Mouse (Mus musculus) MEL (cell line): ENCODE results near the gene Fnbp1l. TPM values are rescaled to one million over a fixed set of nuclear protein-coding genes. Genes with fewer than 3 reads are reported as not detected.

ENCODE experiments used
- DNase-seq: peaks from one replicate; pipeline ENCODE4 v3.0.0; 2011; ENCODE audit warnings: low read depth, low spot score
- H3K27ac ChIP-seq: 2 replicates; pipeline ENCODE4 v1.5.1; 2012; ENCODE audit warnings: low read depth, mild to moderate bottlenecking, control low read depth, low read length, moderate library complexity; ENCODE audit not compliant: control insufficient read depth
- H3K27me3 ChIP-seq, 2 experiments: fragments of 150-350 bp in 1 of 2; sonication (generic) in 1 of 2; 2 replicates each; pipeline ENCODE4 v1.6.1; 2012; ENCODE audit warnings: low read length in 2 of 2, mild to moderate bottlenecking in 2 of 2, improper control_type of control experiment in 1 of 2, moderate library complexity in 1 of 2; ENCODE audit not compliant: insufficient read depth in 2 of 2, control insufficient read depth in 1 of 2
- H3K36me3 ChIP-seq, 2 experiments: 2 replicates each; pipeline ENCODE4 v1.6.1; 2012 to 2014; ENCODE audit warnings: low read length in 2 of 2, improper control_type of control experiment in 1 of 2, inconsistent platforms in 1 of 2, mild to moderate bottlenecking in 1 of 2; ENCODE audit not compliant: insufficient read depth in 2 of 2, control insufficient read depth in 1 of 2
- H3K4me1 ChIP-seq, 2 experiments: fragments of 150-350 bp in 1 of 2; sonication (generic) in 1 of 2; 2 replicates each; pipeline ENCODE4 v1.6.1; 2012; ENCODE audit warnings: low read length in 2 of 2, improper control_type of control experiment in 1 of 2, mild to moderate bottlenecking in 1 of 2; ENCODE audit not compliant: insufficient read depth in 2 of 2, control insufficient read depth in 1 of 2
- H3K4me3 ChIP-seq, 2 experiments: fragments of 150-350 bp in 1 of 2; sonication (generic) in 1 of 2; 2 replicates each; pipeline ENCODE4 v1.5.1; 2012; ENCODE audit warnings: low read depth in 2 of 2, low read length in 2 of 2, mild to moderate bottlenecking in 2 of 2, moderate library complexity in 2 of 2, control low read depth in 1 of 2, improper control_type of control experiment in 1 of 2; ENCODE audit not compliant: control insufficient read depth in 1 of 2, insufficient read depth in 1 of 2
- H3K79me2 ChIP-seq: 2 replicates; pipeline ENCODE4 v1.6.1; 2012; ENCODE audit warnings: mild to moderate bottlenecking, low read length, moderate library complexity; ENCODE audit not compliant: control insufficient read depth, poor library complexity, insufficient read depth
- H3K9ac ChIP-seq: 2 replicates; pipeline ENCODE4 v1.6.1; 2012; ENCODE audit warnings: low read depth, mild to moderate bottlenecking, control low read depth, low read length, moderate library complexity; ENCODE audit not compliant: control insufficient read depth, poor library complexity, severe bottlenecking
- H3K9me3 ChIP-seq: fragments of 150-350 bp; sonication (generic); replicated peaks from 2 replicates; pipeline ENCODE4 v1.6.1; 2012; ENCODE audit warnings: mild to moderate bottlenecking, low read length, improper control_type of control experiment, moderate library complexity; ENCODE audit not compliant: insufficient read depth
- E2F4 ChIP-seq: IDR thresholded peaks from 2 replicates; pipeline ENCODE4 v1.6.1; 2011; ENCODE audit warnings: low read depth, low read length, improper control_type of control experiment, borderline replicate concordance
- EP300 ChIP-seq, 2 experiments: IDR thresholded peaks; 2 replicates each; pipeline ENCODE4 v1.6.1; 2011; ENCODE audit warnings: improper control_type of control experiment in 2 of 2, low read length in 2 of 2, low read depth in 1 of 2, mild to moderate bottlenecking in 1 of 2
- ETS1 ChIP-seq: IDR thresholded peaks from 2 replicates; pipeline ENCODE4 v1.6.1; 2012; ENCODE audit warnings: low read depth, mild to moderate bottlenecking, inconsistent platforms, low read length, improper control_type of control experiment, moderate library complexity
- GATA1 ChIP-seq: IDR thresholded peaks from 2 replicates; pipeline ENCODE4 v1.6.1; 2011; ENCODE audit warnings: low read depth, low read length, improper control_type of control experiment
- HCFC1 ChIP-seq: IDR thresholded peaks from 2 replicates; pipeline ENCODE4 v1.6.1; 2012; ENCODE audit warnings: low read depth, mild to moderate bottlenecking, inconsistent platforms, low read length, improper control_type of control experiment, moderate library complexity
- MXI1 ChIP-seq: IDR thresholded peaks from 2 replicates; pipeline ENCODE4 v1.6.1; 2011; ENCODE audit warnings: mild to moderate bottlenecking, low read depth, low read length, improper control_type of control experiment
- RCOR1 ChIP-seq: IDR thresholded peaks from 2 replicates; pipeline ENCODE4 v1.6.1; 2012; ENCODE audit warnings: low read depth, mild to moderate bottlenecking, inconsistent platforms, low read length, improper control_type of control experiment
- SMC3 ChIP-seq: IDR thresholded peaks from 2 replicates; pipeline ENCODE4 v1.6.1; 2011; ENCODE audit warnings: low read depth, low read length, improper control_type of control experiment
- ZKSCAN1 ChIP-seq: IDR thresholded peaks from 2 replicates; pipeline ENCODE4 v1.6.1; 2012; ENCODE audit warnings: low read depth, mild to moderate bottlenecking, inconsistent platforms, low read length, improper control_type of control experiment, moderate library complexity
- polyA plus RNA-seq, 2 experiments: library from polyadenylated mRNA; stranded (reverse) in 1 of 2; unstranded in 1 of 2; fragments of >175 nt in 1 of 2; fragments of >200 nt in 1 of 2; gene quantifications; 2 replicates each; pipeline versions ENCODE4 v1.2.1 to v1.2.4; 2012; ENCODE audit warnings: low replicate concordance in 2 of 2, low read depth in 1 of 2; ENCODE audit not compliant: insufficient read length in 2 of 2, insufficient read depth in 1 of 2, missing spikeins in 1 of 2
- total RNA-seq: library from RNA; depleted of rRNA; stranded (reverse); fragments of 300-350 nt; gene quantifications from 2 replicates; pipeline ENCODE4 v1.2.3, GENCODE M21; 2012; rRNA removed

Gene Fnbp1l
- total and polyA plus RNA-seq, 3 experiments = not detected

DNA sequence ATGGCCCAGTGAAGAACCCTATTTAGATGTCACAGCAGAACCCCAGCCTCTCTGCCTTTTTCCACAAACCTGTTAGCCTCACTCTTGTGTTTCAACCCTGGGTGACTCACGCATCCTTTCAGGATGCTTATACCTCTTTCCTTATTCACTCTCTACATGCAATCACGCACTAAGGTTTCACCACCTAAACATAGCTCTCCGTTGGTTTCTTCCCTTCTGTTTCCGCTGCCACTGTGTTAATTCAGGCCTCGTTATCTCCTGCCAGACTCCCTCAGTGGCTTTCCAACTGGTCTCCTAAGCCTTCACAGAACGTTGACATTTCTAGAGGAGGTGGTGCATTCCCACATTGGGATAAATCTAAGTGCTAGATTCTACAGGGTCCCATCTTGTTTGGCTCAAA is 128.9 kb downstream of the Fnbp1l start:
- no peak for DNase-seq
- Histone ChIP-seq H3K79me2 (no peaks in the 10 kb centered on the region), H3K9me3 (no peaks in the 10 kb centered on the region), H3K9ac (no peak overlapping the region), H3K4me1 (no peaks in the 10 kb centered on the region), H3K36me3 (no peaks in the 10 kb centered on the region), H3K4me3 (no peak overlapping the region), H3K27me3 (no peaks in the 10 kb centered on the region), H3K27ac (no peak overlapping the region)
- TF ChIP-seq HCFC1 (no peak), E2F4 (no peak), GATA1 (no peak), EP300 (IDR thresholded peaks at IDR 0.05; ENCODE audit: low read depth in 1 of 2, low read length in 2 of 2) (no peak), RCOR1 (no peak), MXI1 (no peak), ETS1 (no peak), SMC3 (no peak), ZKSCAN1 (no peak)

Other genes starting within 250 kb of the Fnbp1l start
- not detected in 2 replicates for gene Pde5a, start 109.2 kb upstream of the Fnbp1l start, total RNA-seq
- gene Pde5a, start 109.2 kb upstream of the Fnbp1l start, polyA plus RNA-seq = not detected